Mouse (Mus musculus) E14TG2a.4 (cell line): ENCODE measurements around the gene Slc41a2.

ENCODE experiments used
- H3K27me3 ChIP-seq: 2 replicates; pipeline ENCODE4 v1.6.1; 2014; ENCODE audit warnings: low read length, control low read depth; ENCODE audit not compliant: insufficient read depth
- H3K36me3 ChIP-seq: 2 replicates; pipeline ENCODE4 v1.6.1; 2014; ENCODE audit warnings: low read length, control low read depth; ENCODE audit not compliant: insufficient read depth
- H3K4me1 ChIP-seq: replicated peaks from 2 replicates; pipeline ENCODE4 v1.6.1; 2014; ENCODE audit warnings: low read depth, low read length, control low read depth
- H3K4me3 ChIP-seq: replicated peaks from 2 replicates; pipeline ENCODE4 v1.5.1; 2014; ENCODE audit warnings: mild to moderate bottlenecking, low read length
- H3K9me3 ChIP-seq: 2 replicates; pipeline ENCODE4 v1.6.1; 2014; ENCODE audit warnings: low read length, control low read depth
- CTCF ChIP-seq: conservative IDR thresholded peaks from 2 replicates; pipeline ENCODE4 v1.5.1; 2014; ENCODE audit warnings: low read length
- NANOG ChIP-seq: IDR thresholded peaks from 2 replicates; pipeline ENCODE4 v1.6.1; 2014; ENCODE audit warnings: borderline replicate concordance, low read length, mixed read lengths
- POU5F1 ChIP-seq: IDR thresholded peaks from 2 replicates; pipeline ENCODE4 v1.6.1; 2014; ENCODE audit warnings: low read length, borderline replicate concordance

Gene Slc41a2

DNA sequence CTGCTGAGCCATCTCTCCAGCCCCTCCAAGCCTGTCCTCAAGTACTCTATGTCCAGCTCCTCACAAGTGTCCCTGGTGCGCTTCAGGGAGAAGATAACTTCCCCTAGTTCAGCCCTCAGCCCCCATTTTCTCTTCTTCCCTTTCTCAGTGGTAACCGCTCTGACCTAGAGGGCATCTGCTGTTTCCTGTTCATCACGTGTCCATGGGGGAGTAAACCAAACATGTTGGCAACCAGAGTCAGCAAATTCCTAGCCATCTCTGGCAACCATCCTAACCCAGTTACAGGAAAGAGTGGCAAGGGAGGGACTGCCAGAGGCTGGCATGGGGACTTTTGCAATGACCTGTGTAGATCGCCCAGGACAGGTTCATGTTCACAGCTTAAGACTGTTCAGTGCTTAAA lies 36.0 kb downstream of the Slc41a2 start:
- TF ChIP-seq POU5F1 = no peak
- no peak for TF ChIP-seq NANOG
- TF ChIP-seq CTCF = no peak
- Histone ChIP-seq H3K9me3 (no peaks in the 10 kb centered on the region), H3K4me1 (no peaks in the 10 kb centered on the region), H3K27me3 (0 out of 2 replicates have a peak, but pooled peaks cover 3% of the 10 kb centered on the region), H3K36me3 (no peaks in the 10 kb centered on the region), H3K4me3 (no peak overlapping the region)

DNA sequence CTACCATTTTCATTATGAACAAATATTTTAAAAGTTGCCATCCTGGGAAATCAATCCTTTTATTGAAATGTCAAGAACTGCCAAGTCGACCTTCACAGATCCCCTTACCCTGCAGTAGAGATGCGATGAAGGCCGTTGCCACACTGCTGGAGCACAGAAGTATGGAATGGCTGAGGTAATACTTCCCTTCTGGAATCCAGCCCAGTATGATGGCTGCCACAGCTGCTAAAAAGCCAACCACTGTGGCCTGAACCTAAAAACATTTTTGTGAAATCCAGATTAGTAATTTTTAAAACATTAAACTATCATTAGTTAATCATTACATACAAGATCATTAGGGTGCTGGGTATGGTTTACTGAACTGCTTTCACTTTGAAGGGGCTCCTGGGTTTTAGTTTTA lies 36.6 kb downstream of the Slc41a2 start:
- no peaks in the 10 kb centered on the region for H3K9me3 ChIP-seq
- H3K36me3 ChIP-seq = no peaks in the 10 kb centered on the region
- TF ChIP-seq POU5F1 = no peak
- TF ChIP-seq CTCF = no peak
- no peak for TF ChIP-seq NANOG
- no peak overlapping the region for H3K4me3 ChIP-seq
- H3K4me1 ChIP-seq = no peaks in the 10 kb centered on the region
- 0 out of 2 replicates have a peak, but pooled peaks cover 3% of the 10 kb centered on the region for H3K27me3 ChIP-seq

DNA sequence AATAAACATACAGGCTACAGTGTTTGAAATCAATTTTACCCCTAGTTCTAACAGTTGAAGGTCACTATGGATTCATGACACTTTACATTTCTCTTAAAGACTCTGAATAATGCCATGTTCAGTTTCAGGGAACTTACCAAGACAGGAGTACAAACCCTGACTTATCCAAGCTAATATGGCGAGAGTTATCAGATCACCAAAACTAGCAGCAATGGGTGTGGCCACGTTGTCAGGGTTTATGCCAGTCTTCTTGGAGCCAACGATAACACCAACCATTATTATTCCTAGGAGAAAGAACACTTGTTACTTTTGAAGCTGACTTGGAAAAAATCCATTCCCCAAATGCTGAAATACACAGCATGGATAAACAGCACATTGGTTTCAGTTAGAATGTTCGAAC lies 40.7 kb downstream of the Slc41a2 start:
- TF ChIP-seq POU5F1 = no peak
- TF ChIP-seq NANOG = no peak
- no peak for TF ChIP-seq CTCF
- no peaks in the 10 kb centered on the region for H3K36me3 ChIP-seq
- H3K27me3 ChIP-seq = 0 out of 2 replicates have a peak, but pooled peaks cover 3% of the 10 kb centered on the region
- H3K4me1 ChIP-seq = no peaks in the 10 kb centered on the region
- H3K9me3 ChIP-seq = no peaks in the 10 kb centered on the region
- no peak overlapping the region for H3K4me3 ChIP-seq

DNA sequence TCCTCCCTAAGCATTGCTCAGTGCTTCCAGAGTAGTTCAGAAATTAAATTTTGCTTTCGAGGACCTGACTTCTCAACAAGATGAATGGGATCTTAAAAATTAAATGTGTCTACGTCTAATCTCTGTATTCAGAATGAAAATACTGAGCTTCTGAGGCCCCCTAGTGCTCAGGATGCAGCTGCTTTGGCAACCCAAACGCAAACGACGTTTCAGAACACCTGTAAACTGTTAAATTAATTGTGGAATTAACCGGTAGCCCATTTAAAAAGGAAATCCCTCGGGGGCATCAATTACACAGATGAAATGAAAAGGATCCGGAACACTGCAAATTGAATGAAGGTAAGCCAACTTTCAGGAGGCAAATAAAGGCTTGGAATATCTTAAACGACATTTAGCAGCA lies 42.9 kb downstream of the Slc41a2 start:
- Histone ChIP-seq H3K36me3 (no peaks in the 10 kb centered on the region), H3K4me3 (no peak overlapping the region), H3K9me3 (no peaks in the 10 kb centered on the region), H3K4me1 (no peaks in the 10 kb centered on the region), H3K27me3 (0 out of 2 replicates have a peak, but pooled peaks cover 3% of the 10 kb centered on the region)
- TF ChIP-seq POU5F1 (no peak), CTCF (no peak), NANOG (no peak)

DNA sequence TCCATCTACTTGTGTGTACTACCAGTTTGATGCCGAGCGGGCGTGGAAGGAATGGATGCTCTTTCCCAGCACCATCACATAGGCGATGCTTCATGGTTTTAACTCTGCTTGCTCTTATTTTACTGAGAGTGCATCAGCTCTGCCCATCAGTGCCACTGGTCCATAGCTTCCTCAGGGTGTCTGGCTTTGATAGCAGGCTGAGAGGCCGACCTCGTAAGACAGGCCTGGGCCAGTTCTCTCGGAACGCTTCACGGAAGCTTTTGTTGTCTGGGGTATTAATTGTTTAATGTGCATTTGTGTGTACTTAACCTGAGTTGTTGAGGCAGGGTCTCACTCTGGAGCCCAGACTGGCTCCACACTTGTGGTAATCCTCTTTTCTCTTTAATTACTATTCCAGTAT lies 44.3 kb downstream of the Slc41a2 start:
- H3K27me3 ChIP-seq = no peaks in the 10 kb centered on the region
- no peaks in the 10 kb centered on the region for H3K36me3 ChIP-seq
- TF ChIP-seq CTCF = no peak
- no peak for TF ChIP-seq POU5F1
- H3K9me3 ChIP-seq = no peaks in the 10 kb centered on the region
- H3K4me1 ChIP-seq = no peaks in the 10 kb centered on the region
- no peak overlapping the region for H3K4me3 ChIP-seq

DNA sequence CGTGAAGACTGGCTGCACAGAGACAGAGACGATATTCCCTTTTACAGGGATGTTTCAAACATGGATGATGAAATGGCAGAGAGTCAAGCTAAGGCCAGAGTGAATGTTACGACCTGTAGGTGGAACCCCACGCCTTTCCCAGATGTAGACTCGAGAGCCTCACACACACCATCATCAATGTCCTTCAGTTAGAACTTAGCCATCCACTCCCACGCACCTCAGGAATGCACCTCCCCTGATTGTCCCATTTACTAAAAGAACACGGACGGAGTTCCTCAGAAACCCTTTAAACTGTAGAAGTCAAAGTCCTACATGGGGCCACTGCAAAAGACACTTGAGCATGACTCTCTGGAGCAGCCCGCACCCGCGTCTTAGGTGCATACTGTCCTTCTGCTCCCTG lies 46.0 kb downstream of the Slc41a2 start:
- no peak for TF ChIP-seq CTCF
- no peak for TF ChIP-seq POU5F1
- no peak for TF ChIP-seq NANOG
- Histone ChIP-seq H3K4me3 (no peak overlapping the region), H3K36me3 (no peaks in the 10 kb centered on the region), H3K4me1 (no peaks in the 10 kb centered on the region), H3K9me3 (no peaks in the 10 kb centered on the region), H3K27me3 (no peaks in the 10 kb centered on the region)

DNA sequence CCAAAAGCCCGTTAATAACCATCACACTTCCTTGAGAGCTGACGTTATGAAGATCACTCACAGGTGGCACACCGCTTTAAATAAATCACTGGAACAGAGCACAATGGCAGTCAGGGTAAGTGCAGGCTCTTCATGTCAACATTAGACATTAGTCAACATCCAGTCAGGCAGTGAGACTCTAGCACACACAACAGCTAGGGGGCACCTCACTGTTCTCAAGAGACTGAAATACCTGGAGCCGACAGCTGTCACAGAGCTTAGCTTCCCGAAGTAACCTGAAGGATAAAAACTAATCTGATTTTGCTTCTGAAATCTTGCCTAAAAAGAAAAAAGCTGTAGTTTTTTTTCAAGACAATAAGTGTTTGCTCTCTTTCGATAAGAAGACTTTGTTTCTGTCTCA lies 49.9 kb downstream of the Slc41a2 start:
- H3K27me3 ChIP-seq = no peaks in the 10 kb centered on the region
- no peak overlapping the region for H3K4me3 ChIP-seq
- no peaks in the 10 kb centered on the region for H3K4me1 ChIP-seq
- no peaks in the 10 kb centered on the region for H3K36me3 ChIP-seq
- no peaks in the 10 kb centered on the region for H3K9me3 ChIP-seq
- no peak for TF ChIP-seq CTCF
- no peak for TF ChIP-seq NANOG

DNA sequence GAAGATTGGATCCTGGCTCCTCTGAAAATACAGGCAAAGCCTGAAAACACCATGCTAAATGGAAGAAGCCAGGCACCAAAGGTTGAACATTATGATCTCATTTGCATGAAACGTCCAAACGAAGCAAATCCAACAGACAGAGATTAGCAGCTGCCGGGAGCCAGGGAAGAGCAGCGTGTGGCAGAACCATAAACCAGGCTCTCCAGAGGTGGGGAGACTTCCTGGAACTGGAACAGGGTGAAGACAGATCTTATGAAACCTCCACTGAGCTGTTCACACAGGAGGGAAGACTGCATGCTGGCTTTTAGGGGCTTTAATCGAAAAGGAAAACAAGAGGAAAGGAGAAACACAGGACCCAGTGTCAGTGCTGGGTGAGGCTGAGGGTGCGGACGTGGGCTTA lies 51.3 kb downstream of the Slc41a2 start:
- no peak for TF ChIP-seq POU5F1
- no peak for TF ChIP-seq NANOG
- TF ChIP-seq CTCF = no peak
- Histone ChIP-seq H3K36me3 (no peaks in the 10 kb centered on the region), H3K4me1 (no peaks in the 10 kb centered on the region)

DNA sequence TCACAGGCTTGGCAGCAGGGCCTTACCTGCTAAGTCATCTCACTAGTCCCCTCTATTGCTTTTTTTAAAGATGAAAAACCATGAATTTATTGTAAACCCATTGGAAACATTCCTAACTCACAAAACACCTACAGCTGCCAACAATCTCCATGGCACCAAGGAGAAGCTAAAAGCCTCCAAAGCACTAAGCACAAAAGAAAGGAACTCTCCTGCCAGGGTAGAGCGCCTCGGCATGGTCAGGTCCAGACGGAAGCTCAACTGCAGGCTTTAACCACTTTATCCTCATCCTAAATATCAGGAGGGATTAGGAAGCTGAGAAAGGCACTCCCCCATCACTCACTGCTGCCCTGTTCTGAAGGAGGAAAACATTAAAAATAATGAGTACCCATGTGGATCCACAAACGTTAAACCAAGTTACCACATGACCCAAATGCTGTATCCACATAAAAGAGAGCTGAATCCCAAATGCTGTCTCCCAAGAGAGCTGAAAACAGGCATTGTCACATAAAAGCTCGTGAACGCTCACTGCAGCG lies 51.9 kb downstream of the Slc41a2 start:
- Histone ChIP-seq H3K9me3 (no peaks in the 10 kb centered on the region), H3K27me3 (no peaks in the 10 kb centered on the region), H3K4me3 (no peak overlapping the region), H3K36me3 (no peaks in the 10 kb centered on the region), H3K4me1 (no peaks in the 10 kb centered on the region)
- TF ChIP-seq POU5F1 (no peak), CTCF (no peak), NANOG (no peak)

More for the DNA sequence above, 51.3 kb downstream of the Slc41a2 start:
- Histone ChIP-seq H3K4me3 (no peak overlapping the region), H3K27me3 (no peaks in the 10 kb centered on the region), H3K9me3 (no peaks in the 10 kb centered on the region)
